Mouse (Mus musculus): Measurements from ENCODE around the gene Igf2. TPM values are rescaled to one million over a fixed set of nuclear protein-coding genes. Genes with fewer than 3 reads are reported as not detected.

Igf2 gene
- total RNA-seq, 2 experiments from 2014 or later, result 343 to 352 TPM

DNA sequence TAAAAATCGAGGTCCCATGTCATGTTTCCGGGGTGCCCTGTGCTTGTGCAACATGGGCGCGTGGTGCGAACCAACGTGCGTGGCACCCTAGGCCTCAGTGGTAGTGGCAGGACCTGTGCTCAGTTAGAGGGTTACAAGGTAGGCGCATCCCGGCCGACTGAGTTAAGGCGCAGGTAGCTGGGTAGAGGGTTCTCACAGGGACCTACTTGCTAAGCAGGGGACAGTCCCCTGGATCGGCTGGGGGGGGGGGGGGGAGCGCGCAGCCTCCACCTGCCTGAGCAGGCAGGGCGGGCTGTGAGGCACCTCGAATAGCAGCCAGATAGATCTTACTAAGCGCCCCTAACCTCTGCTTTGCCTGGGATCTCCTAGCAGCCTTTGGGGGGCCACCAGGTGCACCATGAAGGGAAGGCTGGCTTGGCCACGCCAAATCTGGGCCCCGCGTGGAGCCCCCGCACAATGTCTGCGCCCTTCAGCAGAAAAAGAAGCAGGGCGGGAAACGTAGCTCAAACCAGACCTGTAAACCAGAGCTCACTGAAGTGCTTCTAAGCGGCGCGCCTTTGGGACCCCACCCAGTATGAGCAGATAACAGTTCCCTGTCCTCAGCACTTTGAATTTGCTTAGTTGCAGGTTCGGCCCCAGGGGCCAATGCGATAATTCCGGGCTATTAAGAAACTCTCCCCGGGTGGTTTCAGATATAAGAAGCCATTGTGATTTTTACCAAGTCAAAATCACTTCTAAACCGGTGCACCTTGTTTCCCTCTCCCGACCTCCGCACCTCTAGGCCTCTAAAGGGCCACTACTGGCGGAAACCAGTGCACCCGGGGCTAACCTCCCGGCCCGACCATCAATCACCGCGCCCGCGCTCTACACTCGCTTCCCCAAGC is 6.6 kb downstream of the Igf2 start:
- DNase-seq, result no peak
- intact Hi-C loops (cut with DNase I), result no loop called here

DNA sequence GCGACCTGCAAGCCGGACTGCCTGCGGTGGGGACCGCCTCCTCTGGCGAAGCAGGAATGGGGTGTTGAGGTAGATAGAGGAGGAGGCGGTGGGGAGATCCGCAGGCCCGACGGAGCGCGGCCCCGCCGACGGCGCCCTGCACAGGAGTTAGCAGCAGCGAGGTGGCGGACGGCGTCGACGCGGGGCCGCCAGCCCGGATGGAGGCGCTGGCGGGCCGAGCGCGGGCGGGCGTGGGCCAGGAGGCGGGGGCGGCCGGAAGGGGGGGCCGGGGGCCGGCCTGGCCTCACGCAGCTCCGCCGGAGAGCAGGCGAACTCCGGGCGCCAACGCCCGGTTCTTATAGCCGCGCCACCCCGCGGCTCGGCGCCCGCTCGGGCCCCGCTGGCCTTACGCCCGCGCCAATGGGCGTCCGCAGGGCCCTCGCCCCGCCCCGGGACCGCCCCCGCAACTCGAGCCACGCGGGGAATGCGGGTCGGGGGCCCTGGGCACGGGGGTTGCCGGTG is 7.4 kb downstream of the Igf2 start:
- no peak for DNase-seq
- intact Hi-C loops (cut with DNase I), result no loop called here

DNA sequence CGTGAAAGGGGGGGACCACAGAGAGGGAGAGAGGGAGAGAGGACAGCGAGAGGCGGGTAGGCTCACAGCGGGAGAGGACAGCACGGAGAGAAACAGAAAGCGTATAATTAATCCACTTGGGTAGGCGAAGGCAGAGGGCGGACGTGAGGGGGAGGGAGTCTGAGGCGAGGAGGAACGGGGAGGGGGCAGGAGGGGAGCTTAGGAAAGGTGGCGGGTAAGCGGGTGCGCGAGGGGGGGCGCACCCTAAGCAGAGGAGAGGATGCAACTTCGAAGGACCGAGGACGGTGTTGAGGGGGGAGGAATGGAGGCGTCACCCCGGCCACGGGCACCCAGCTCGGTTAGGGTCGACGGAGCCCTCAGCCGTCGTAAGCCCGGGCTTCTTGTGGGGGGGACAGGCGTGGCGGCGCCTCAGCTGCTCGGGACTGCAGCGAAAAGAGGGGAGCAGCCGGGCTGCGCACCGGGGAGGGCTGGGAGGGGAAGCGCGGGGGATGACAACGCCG is 7.9 kb downstream of the Igf2 start:
- intact Hi-C loops (cut with DNase I), result no loop called here
- DNase-seq, result no peak

DNA sequence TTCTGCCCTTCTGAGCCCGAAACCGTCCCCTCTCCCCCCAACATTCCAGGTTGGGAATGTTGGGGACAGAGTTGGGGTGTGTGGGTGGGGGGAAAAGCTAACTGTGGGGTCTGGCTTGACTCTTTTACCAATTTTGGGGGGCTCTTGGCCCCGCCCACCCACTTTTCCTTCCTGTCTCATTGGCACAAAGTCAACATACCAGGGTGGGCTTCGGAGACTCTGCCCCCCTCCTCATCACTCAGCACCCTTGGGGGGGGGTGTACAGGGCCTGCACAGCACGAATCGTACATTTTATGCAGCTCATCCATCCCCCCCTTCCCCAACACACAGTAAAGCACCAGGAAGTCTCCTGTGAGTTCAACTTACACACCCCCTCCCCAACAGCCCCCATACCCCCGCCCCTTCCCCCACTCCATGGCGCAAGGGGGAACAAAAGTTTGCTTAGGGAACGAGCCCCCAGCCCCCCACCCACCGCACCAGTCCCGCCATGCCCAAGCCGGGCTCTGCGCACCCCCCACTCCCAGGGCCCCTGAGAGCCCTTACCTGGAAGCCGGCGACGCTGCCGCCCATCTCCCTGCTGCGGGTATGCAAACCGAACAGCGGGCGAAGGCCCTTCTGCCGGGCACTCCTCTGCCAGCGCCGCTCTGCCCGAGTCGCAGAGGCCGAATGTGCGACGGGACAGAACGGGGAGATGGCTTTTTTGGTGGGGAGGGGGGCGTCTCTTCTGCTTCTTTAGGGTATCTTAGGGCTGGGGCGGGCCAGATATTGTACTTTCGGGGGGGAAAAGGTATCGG is 8.6 kb downstream of the Igf2 start:
- intact Hi-C loops (cut with DNase I), result no loop called here
- no peak for DNase-seq

DNA sequence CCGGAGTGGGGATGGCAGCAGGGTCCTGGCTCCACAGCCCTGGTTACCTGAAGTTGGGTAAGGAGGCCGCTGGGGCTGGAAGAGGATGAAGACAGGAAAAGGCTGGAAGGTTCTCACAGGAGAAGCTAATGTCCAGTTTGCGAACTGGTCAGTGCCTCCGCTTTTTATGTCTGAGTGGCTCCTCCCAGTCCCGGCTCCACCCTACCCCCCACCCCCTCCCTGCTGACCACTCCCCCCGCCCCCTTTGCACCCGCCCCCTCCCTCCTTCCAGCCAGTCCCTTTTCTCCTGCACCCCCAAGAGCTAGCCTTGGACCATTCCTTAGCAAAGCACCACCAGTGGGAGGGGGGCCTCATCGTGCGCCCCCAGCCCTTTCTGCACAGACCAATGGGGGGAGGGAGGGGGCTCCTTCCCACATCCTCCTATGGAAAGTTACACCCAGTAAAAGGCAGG is 9.2 kb downstream of the Igf2 start:
- no peak for DNase-seq
- intact Hi-C loops (cut with DNase I), result no loop called here

DNA sequence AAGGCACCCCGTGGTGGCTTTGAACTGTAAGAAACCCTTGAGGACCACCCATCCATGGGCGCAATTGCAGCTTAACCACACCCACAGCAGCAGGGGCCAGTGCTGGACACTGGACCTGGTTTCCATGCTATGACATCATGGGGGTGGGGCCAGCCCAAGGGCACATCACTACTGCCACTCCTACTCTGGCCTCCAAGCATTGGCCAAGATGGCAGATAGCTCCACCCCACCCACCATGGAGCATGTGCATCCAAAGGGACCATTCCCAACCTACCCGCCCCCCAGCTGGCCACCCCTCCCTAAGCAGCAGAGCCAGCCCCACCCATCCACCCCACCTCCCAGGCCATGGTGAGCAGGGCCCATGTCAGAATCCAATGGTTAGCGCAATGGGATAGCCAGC is 10.6 kb downstream of the Igf2 start:
- DNase-seq, result no peak
- intact Hi-C loops (cut with DNase I), result no loop called here

DNA sequence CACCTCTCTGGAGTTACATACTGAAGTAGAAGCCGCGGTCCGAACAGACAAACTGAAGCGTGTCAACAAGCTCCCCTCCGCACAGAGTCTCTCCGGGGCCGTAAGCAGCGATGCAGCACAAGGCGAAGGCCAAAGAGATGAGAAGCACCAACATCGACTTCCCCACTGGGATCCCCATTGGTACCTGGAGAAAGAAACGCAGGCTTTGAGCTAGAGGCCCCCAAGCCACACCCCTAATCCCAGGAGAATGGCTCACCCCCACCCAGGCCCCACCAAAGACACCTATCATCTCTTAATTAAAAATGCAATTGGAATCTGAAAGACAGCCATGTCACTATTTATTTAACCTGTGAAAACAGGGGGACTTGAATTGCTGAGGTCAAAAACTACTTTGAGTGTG is 11.0 kb downstream of the Igf2 start:
- DNase-seq, result no peak
- intact Hi-C loops (cut with DNase I), result no loop called here

DNA sequence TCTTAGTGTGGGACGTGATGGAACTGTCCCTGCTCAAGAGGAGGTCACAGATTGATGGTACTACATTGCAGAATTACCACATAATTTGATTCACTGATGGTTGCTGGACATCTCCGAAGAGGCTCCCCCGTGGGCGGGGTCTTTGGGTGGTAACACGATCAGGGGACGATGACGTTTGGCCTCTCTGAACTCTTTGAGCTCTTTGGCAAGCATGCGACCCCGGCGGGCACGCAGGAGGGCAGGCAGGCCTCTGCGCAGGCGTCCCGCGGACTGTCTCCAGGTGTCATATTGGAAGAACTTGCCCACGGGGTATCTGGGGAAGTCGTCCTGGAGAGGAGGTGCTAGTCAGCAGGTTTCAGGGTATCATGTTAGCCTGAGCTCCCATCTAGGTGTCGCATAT is 12.9 kb downstream of the Igf2 start:
- DNase-seq, result no peak
- intact Hi-C loops (cut with DNase I), result no loop called here

DNA sequence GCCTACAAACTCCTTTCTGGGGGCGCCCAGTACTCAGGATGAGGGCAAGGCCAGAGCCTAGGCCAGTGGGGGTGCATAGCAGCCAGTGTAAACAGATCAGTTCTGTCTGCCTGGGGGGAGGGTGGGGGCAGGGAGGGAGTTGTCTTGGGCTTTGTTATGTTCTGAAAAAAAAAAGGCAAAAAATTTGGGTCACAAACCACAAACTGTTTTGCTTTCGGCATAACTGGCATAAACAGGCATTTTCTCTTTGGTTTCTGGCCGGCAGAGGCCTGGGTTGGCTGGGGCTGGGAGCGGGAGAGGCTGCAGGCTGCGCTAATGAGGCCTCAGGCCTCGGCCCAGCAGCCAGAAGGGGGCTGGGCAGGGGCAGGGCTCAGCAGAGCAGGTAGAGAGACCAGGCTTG is 19.9 kb downstream of the Igf2 start:
- intact Hi-C loops (cut with DNase I), result no loop called here
- DNase-seq, result no peak

DNA sequence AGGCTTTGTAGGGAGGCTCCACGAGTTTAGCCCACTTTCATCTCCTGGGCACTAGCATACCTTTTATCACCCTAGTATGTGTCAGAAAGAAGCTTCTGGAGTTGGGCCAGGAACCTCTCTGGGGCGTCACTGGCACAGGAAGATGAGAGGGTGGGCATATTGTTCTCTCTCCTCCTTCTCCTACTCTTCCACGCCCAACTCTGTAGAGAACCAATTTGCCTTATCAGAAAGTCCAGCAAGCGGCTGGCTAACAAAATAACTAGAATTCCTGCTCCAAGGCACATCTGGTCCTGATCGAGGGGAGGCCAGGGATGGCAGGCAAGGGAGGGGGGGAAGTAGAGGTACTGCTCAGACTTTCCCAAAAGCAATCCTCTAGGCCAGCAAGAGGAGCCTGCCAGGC is 21.6 kb downstream of the Igf2 start:
- intact Hi-C loops (cut with DNase I), result no loop called here
- no peak for DNase-seq

DNA sequence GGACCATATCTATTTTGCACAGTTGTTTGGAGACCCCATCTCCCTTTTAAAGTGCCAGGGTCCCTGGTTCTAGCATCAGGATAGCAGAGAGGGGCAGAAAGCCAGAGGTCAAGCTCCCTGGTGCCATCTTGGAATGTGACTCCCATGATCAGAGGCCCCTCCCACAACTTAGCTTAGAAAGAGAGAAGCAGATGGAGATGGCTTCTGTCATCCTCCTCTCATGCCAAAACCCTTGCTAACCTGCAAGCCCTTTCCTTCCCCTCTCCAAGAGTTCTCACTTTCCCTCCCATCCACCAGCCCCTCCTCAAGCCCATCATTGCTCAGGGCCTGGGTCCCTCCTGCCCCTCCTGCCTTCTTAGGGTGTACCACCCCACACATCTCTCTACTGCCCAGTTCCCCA is 30.4 kb downstream of the Igf2 start:
- DNase-seq, result no peak
- intact Hi-C loops (cut with DNase I), result no loop called here

DNA sequence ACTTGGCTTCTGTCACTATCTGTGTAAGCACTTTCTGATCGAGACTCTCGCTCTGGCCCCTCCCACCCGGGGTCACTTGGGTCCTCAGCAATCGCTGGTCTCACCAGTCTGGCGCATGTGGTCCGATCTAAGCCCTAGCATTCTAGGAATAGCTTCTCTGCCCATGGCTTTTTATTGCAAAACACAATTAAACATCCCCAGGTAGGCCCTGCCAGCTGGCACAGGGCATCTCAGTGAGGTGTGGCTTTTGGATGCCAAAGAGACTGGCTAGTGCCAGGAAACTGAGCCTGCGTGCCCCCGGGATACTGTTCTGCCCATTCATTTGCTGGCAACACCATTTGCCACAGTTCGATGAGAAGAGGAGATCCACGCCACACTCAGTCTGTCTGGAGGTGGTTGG is 35.9 kb downstream of the Igf2 start:
- peak; percentile 60 for DNase-seq
- intact Hi-C loops (cut with DNase I), result no loop called here

DNA sequence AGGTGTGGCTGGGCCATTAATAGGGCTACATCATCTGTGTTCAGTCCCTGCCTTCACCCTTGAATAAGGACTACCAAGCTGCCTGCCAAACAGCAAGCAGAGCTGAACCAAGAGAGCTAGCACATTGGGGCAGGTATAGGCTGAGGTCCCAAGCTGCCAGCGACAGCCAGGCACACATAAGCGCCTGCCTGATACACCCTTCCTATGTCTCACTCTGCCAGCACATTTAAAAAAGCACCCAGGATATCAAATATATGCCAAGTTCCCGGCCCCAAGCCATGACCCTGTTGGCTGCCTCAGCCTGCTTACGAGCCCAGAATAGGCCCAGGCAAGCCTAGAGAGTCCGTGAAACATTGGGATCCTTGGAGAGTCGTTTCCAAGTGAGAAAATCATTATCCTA is 36.8 kb downstream of the Igf2 start:
- intact Hi-C loops (cut with DNase I), result no loop called here
- DNase-seq, result no peak

DNA sequence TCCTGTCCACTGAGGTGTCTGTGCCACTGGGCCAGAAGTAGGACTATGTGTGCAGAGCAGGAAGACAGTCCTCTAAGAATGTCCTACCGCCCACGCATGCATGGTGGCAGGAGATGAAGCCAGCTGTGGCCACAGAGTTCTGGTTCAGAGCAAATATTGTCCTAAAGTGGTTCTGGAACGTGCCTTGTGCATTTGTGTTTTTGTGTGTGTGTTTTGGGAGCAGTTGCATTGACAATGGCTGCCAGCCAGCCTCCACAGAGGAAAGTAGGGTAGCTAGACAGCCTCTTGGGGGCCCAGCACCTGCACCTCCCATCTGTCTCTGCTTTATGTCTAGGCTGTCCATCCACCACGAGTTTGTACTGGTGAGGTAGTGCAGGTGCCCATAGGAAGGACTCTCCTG is 44.4 kb downstream of the Igf2 start:
- intact Hi-C loops (cut with DNase I), result no loop called here
- DNase-seq, result no peak

DNA sequence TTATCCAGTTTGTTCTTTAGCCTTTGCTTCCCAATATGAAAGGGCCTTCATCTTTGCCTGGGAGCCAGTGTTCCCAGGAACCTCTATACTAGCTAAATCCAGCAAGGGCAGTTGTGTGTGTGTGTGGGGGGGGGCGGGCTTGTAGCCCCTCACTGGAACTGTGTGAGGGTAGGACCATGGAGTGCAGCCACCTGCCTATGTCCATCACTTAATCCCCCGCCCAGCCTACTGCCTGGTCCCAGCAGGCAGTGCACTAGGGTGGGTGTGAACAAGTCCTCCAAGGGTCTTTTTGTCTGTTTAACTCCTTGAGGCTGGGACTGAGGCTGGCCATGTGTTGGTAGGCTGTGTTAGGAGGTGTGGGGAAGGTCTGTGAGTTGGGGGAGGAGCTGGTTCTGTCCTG is 53.5 kb downstream of the Igf2 start:
- no peak for DNase-seq
- intact Hi-C loops (cut with DNase I), result loop anchor here (5.0 kb wide), 1 partner anchor 59 kb away; no protein-coding TSS in a partner anchor

DNA sequence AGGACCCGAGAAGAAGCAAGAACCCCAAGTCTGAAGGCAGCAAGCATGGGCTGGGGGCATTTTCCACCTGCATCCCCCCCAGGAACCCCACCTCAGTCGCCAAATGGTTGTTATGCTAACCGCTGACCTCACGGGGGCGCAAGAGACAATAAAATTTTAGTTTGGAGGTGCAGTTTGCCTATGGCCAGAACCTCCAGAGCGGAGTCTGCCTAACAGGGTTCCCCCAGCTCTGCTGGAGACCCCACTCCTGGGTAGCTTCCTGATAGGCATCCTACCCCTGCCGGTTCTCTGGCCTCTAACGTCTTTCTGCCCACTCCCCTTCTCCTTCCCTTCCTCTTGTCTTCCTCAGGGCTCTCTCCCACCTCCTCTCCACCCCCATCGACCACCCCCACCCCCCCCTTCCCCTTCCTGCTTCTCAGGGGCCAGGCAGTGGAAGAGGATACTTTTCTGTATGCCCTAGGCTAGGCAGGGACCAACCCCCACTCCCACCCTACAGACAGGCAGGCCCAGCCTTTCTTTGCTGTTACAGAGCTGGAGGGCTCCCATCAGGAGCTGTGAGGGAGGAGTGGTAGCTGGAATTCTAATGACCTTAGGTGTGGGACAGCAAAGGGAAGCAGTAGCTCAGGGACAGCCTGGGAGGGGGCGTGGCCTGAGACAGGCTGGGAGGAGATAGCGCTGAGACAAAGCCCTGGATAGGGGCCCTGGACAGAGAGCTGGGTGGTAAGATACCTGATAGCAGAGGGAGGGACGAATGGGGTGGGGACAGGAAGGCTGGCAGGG is 55.8 kb downstream of the Igf2 start:
- DNase-seq, result peak; percentile 71
- intact Hi-C loops (cut with DNase I), result loop anchor here (5.0 kb wide), 1 partner anchor 61 kb away; no protein-coding TSS in a partner anchor

DNA sequence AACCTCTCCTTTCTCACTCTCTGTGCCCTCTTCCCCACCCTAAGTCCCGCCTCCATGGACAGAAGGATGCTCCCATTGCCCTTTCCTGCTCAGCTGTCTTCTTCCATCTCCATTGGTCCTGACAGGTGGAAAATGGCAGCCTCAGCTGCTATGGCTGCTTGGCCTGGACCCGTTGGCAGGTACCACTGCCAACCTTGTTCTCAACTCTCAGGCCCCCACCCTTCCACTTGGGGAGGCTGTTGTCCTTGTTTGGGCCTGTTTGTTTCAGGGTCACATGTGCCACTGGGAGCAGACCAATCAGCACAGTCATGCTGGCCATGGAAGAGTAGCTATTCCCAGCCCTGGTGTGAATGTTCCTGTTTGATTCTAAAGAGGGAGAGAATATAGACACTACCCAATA is 65.7 kb downstream of the Igf2 start:
- intact Hi-C loops (cut with DNase I), result no loop called here
- DNase-seq, result no peak

Data from left cerebral cortex, postnatal 4 days (tissue).